Mouse (Mus musculus) lung, embryonic 16.5 days (tissue): ENCODE results near the gene Olfr223. TPM values are rescaled to one million over a fixed set of nuclear protein-coding genes. Genes with fewer than 3 reads are reported as not detected.

Experiments
- ATAC-seq: fragments of 200-750 bp; cut with Nextera tagmentation; 2 replicates; pipeline ENCODE4 v1.8.0; 2017; ENCODE audit warnings: low read depth, mild to moderate bottlenecking, moderate library complexity
- H3K27ac ChIP-seq: fragments of 300-500 bp; sonication (generic); 2 replicates; pipeline ENCODE4 v1.5.1; 2014; ENCODE audit warnings: mild to moderate bottlenecking, control low read depth, low read length
- H3K27me3 ChIP-seq: fragments of 300-500 bp; sonication (generic); 2 replicates; pipeline ENCODE4 v1.6.1; 2014; ENCODE audit warnings: low read depth, low read length, mixed read lengths; ENCODE audit not compliant: control insufficient read depth, insufficient read depth
- H3K36me3 ChIP-seq: fragments of 300-500 bp; sonication (generic); 2 replicates; pipeline ENCODE4 v1.6.1; 2014; ENCODE audit warnings: low read length; ENCODE audit not compliant: control insufficient read depth, insufficient read depth
- H3K4me1 ChIP-seq: fragments of 300-500 bp; sonication (generic); replicated peaks from 2 replicates; pipeline ENCODE4 v1.6.1; 2014; ENCODE audit warnings: low read length, mixed read lengths; ENCODE audit not compliant: control insufficient read depth, insufficient read depth
- H3K4me2 ChIP-seq: fragments of 300-500 bp; sonication (generic); 2 replicates; pipeline ENCODE4 v1.6.1; 2014; ENCODE audit warnings: low read depth, low read length, control low read depth
- H3K4me3 ChIP-seq: fragments of 300-500 bp; sonication (generic); 2 replicates; pipeline ENCODE4 v1.5.1; 2014; ENCODE audit warnings: mild to moderate bottlenecking, low read length, control low read depth
- H3K9ac ChIP-seq: fragments of 300-500 bp; sonication (generic); 2 replicates; pipeline ENCODE4 v1.6.1; 2014; ENCODE audit warnings: low read length, control low read depth
- H3K9me3 ChIP-seq: fragments of 300-500 bp; sonication (generic); 2 replicates; pipeline ENCODE4 v1.6.1; 2016; ENCODE audit warnings: low read length; ENCODE audit not compliant: control insufficient read depth
- WGBS: fragments of 180-500 bp; shearing (Covaris S2); extraction: QIAGEN DNeasy Blood & Tissue Kit; methylation state at CpG from one replicate; pipeline ENCODE4 v1.1.7; 2014; 5-methylcytosine and 5-hydroxymethylcytosine counted together
- polyA plus RNA-seq: library from polyadenylated mRNA; unstranded; fragments of >200 nt; fragmentation: Nextera tagmentation; extraction: Ambion mirVana; gene quantifications from 2 replicates; pipeline ENCODE4 v1.2.1, GENCODE M21; 2015

Gene Olfr223
- polyA plus RNA-seq, result not detected in 2 replicates

DNA sequence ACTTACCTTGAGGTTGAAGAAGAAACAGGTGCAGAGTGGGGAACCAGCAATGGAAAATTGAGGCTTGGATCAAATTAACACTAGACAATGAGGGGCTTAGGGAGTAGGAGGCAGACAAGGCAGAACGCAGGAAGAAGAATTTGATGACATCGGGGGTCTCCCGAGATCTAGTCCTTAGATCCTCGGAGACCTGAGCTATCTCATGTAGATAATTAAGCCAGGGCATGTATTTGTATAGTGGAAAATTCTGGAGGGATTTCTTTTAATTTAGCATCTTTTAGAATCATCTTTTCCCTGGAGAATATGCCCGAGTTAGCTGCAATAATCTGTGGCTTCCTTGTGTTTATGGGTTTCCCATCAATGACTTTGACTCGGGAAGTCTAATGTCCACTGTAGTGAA lies at the start of gene Olfr223:
Gene Olfr223, minus strand, starts transcription at position 101 of the 400 bp plus-strand sequence.
- 74% methylated on average over 6 of the region's 6 CpGs for WGBS
- no peaks in the 10 kb centered on the region for H3K9me3 ChIP-seq
- no peak within 1 kb of the TSS for H3K9ac ChIP-seq
- no peak for ATAC-seq
- no peak within 1 kb of the TSS for H3K4me3 ChIP-seq
- H3K27me3 ChIP-seq, result no peaks in the 10 kb centered on the region
- no peak within 1 kb of the TSS for H3K4me2 ChIP-seq
- H3K36me3 ChIP-seq, result no peaks in the 10 kb centered on the region
- H3K27ac ChIP-seq, result no peak within 1 kb of the TSS
- no peaks in the 10 kb centered on the region for H3K4me1 ChIP-seq

DNA sequence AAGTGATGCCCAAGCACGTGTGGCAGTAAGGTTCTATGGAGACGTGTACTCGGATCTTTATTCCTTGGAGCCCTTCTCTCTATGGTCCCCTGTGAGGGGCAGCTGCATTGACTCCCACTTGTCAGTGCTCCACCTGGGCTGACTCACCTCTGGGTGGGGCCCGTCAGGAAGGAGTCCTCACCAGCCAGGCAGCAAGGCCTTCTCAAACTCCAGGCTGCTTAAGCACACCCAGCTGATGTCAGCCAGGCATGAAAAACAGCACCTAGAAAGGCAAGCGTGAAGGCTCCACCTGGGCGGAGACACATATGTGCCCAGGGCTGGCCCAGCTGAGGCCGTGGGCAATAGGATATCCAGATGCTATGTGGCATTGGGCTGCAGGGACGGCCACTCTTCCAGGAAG lies 49.3 kb upstream of the Olfr223 start:
- Histone ChIP-seq H3K9ac (no peak overlapping the region), H3K27me3 (no peaks in the 10 kb centered on the region), H3K9me3 (no peaks in the 10 kb centered on the region), H3K4me2 (no peak overlapping the region; the same call in 1 of the 2 replicates), H3K4me3 (no peak overlapping the region), H3K36me3 (0 out of 2 replicates have a peak, but pooled peaks cover 2% of the 10 kb centered on the region), H3K4me1 (peaks cover 21% of the 10 kb centered on the region), H3K27ac (peak overlapping the region; percentile 44; the same call in 1 of the 2 replicates)
- WGBS, result 84% methylated on average over 8 of the region's 8 CpGs
- 0 out of 2 replicates have a peak, but pooled peaks have one; percentile 16 for ATAC-seq

DNA sequence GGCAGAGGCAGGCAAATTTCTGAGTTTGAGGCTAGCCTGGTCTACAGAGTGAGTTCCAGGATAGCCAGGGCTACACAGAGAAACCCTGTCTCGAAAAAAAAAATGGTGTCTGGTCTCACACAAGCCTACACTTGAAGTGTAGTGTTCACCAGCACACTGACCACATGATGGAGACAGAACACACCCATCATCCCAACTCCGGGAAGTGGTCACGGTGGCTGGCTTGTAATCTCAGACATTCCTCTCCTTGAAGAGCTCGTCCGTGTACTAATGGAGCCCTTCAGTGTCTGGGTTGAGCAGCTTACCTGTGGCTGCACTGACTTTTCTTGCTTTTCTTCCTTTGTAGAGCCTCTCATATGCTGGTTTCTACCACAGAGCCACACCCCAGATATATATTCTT lies 48.1 kb upstream of the Olfr223 start:
- WGBS, result 45% methylated on average over 5 of the region's 5 CpGs
- peaks cover 25% of the 10 kb centered on the region for H3K4me1 ChIP-seq
- H3K27me3 ChIP-seq, result no peaks in the 10 kb centered on the region
- H3K9ac ChIP-seq, result no peak overlapping the region
- no peak overlapping the region for H3K4me3 ChIP-seq
- no peaks in the 10 kb centered on the region for H3K9me3 ChIP-seq
- H3K36me3 ChIP-seq, result 0 out of 2 replicates have a peak, but pooled peaks cover 2% of the 10 kb centered on the region
- H3K4me2 ChIP-seq, result no peak overlapping the region
- no peak overlapping the region for H3K27ac ChIP-seq
- no peak for ATAC-seq

DNA sequence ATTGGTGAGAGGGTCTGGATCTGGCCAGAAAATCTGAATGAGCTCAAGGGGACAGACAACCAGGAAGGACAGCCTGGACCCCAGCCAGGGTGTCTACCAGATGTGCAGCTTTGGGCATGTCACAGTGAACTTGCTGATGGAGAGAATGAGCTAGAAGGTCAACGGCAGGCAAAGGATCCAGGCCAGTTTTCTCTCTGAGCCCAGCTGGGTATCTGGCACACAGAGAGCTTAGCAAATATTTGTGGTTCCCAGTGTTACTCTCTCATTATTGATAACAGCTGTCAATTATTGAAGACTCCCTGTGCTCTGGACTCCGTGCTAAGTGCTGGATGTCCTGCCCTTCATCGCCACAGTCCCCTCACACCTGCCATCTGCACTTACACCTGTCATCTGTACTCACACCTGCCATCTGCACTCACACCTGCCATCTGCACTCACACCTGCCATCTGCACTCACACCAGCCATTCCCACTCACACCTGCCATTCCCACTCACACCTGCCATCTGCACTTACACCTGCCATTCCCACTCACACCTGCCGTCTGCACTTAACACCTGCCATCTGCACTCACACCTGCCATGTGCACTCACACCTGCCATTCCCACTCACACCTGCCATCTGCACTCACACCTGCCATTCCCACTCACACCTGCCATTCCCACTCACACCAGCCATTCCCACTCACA lies 47.0 kb upstream of the Olfr223 start:
- ATAC-seq, result no peak
- Histone ChIP-seq H3K9me3 (no peaks in the 10 kb centered on the region), H3K4me1 (peaks cover 31% of the 10 kb centered on the region), H3K36me3 (0 out of 2 replicates have a peak, but pooled peaks cover 2% of the 10 kb centered on the region), H3K9ac (no peak overlapping the region), H3K4me3 (no peak overlapping the region), H3K4me2 (no peak overlapping the region), H3K27ac (no peak overlapping the region), H3K27me3 (no peaks in the 10 kb centered on the region)
- WGBS, result 42% methylated on average over 4 of the region's 4 CpGs

DNA sequence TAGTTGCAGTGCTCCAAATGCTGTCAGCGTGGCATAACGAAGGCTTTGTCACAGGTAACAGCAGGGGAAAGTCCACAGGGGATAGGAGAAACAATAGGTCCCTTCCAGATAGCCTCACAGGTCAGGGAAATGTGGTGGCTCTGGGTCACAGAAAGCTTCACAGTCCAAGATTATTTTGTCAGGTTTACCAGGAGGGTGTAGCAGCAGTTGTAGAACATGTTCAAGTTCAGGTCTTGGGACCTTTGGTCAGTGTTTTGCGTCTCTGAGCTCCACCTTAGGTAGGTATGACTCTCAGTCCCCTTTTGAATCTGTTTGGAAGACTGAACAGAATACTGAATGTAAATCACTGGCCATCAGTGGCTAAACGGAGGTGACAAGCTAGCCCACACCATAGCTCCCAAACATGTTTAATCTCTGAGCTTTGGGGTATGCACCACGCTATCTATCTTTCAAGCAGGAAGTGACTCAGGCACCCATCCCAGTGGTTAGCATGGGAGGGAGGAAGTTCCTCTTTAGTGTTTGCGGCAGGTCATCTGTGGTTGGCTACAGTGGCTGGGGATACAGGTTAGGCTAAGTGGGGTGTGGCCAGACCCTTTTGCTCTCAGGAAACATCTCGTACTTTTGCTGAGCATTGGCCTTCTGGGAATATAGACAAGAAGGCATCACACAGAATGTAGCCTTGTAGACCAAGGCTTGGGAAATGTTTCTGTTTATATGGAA lies 43.8 kb upstream of the Olfr223 start:
- Histone ChIP-seq H3K27ac (peak overlapping the region; percentile 60), H3K9me3 (no peaks in the 10 kb centered on the region), H3K27me3 (no peaks in the 10 kb centered on the region), H3K4me2 (no peak overlapping the region), H3K4me3 (no peak overlapping the region), H3K4me1 (peaks cover 38% of the 10 kb centered on the region), H3K36me3 (0 out of 2 replicates have a peak, but pooled peaks cover 2% of the 10 kb centered on the region), H3K9ac (no peak overlapping the region)
- 66% methylated on average over 7 of the region's 7 CpGs for WGBS
- no peak for ATAC-seq

DNA sequence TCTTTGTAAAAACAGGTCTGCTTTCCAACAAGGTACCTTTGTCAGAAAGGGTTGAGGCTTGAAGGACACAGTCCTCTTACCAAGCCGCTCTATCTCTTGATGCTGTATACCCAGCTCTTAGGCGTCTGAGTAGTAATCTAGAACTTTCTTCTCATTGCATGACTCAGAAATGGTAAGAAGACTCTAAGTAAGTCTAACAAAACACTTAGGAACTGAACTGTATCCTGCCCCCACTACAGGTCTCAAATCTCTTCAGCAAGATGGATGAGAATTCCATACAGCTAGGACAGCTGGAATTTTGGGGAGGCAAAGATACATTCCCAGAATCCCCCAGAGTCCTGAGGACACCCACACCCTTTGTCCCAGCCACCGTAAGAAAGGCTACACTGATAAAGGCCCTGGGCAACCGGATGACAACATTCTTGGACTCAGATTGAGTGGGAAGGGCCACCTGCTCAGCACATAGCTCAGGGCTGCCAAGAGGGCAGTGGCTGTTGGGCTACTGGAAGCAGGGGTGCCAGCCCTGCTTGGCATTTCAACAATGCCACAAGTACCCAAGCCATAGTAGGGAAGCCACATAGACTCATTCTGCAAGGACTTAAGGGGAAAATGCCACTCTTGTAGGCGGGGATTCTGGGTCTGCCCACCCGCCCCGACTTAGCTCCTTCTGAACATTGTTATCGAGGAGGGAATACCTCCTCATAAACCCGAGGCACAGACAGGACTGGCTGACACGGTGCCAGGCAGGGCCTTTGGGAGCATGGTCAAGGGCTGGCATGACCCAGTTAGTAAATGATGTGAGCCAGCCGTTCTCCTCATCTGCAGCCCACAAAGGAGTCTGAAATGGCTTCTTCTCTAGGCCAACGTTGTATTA lies 43.0 kb upstream of the Olfr223 start:
- Histone ChIP-seq H3K9ac (no peak overlapping the region), H3K4me3 (no peak overlapping the region), H3K36me3 (0 out of 2 replicates have a peak, but pooled peaks cover 2% of the 10 kb centered on the region), H3K4me1 (peaks cover 38% of the 10 kb centered on the region), H3K9me3 (no peaks in the 10 kb centered on the region), H3K27me3 (no peaks in the 10 kb centered on the region), H3K27ac (peak overlapping the region; percentile 60), H3K4me2 (no peak overlapping the region)
- ATAC-seq, result peak; percentile 59
- WGBS, result 59% methylated on average over 12 of the region's 12 CpGs

DNA sequence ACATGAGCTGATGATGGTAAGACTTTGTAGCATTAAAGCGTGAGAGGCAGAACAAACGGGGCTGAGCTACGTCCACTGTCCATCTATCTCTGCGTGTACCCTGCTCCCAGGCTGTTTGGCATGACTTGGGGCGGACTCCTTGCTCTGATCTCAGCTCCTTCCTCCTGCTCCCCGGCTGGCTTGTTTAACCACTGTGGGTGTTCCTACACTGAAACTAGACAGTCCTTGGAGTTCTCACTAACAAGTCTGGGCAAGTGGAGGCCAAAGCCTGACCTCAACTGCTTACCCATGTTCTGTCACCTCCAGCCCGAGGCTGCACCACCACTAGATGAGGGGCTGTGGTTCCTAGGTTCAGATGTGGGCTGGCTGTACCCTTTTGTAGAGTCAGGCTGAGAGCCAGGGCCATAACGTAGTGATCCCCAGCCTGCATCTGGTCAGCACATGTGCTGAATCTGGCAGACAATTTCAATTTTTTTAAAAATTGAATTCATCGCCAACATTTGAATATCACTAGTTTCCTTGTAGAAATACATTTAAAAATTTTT lies 42.2 kb upstream of the Olfr223 start:
- Histone ChIP-seq H3K4me1 (peaks cover 38% of the 10 kb centered on the region), H3K9ac (no peak overlapping the region), H3K27me3 (no peaks in the 10 kb centered on the region), H3K9me3 (no peaks in the 10 kb centered on the region), H3K27ac (peak overlapping the region; percentile 15; the same call in 1 of the 2 replicates), H3K36me3 (0 out of 2 replicates have a peak, but pooled peaks cover 2% of the 10 kb centered on the region), H3K4me3 (no peak overlapping the region), H3K4me2 (no peak overlapping the region)
- WGBS, result 41% methylated on average over 9 of the region's 9 CpGs
- no peak for ATAC-seq

DNA sequence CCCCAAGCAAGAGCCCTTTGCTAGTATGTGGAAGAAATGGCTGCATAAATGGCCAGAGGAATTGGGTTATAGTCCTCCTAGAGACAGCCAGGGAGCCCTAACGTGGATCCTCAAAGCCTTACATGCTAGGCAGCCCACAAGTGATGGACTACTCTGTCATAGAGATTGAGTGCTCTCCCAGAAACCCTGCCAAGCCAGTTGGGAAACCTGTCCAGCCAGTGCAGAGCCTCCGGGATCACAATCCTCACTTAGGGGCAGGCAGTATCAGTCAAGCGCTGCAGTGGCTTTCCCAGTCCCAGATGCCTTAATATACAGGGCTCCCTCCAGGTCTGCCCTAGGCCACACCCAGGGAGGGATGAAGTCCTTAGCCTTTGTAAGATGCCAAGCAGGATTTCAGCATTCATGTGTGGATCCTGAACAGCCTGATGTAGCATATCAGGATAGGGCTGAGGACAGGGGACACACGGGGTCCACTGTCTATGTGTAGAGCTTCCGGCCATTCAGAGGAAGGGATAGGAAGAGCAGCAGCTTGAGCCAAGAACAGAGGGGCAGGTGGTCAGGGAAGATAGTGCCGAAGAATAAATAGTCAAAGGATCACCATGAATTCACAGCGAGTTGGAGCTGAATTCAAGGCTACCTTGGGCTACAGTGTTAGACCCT lies 41.0 kb upstream of the Olfr223 start:
- no peak overlapping the region for H3K4me3 ChIP-seq
- no peak overlapping the region for H3K4me2 ChIP-seq
- H3K36me3 ChIP-seq, result 0 out of 2 replicates have a peak, but pooled peaks cover 2% of the 10 kb centered on the region
- ATAC-seq, result peak; percentile 51
- no peaks in the 10 kb centered on the region for H3K9me3 ChIP-seq
- H3K9ac ChIP-seq, result no peak overlapping the region
- H3K27ac ChIP-seq, result peak overlapping the region; percentile 32; the same call in 1 of the 2 replicates
- WGBS, result 51% methylated on average over 7 of the region's 7 CpGs
- H3K27me3 ChIP-seq, result no peaks in the 10 kb centered on the region
- H3K4me1 ChIP-seq, result peaks cover 30% of the 10 kb centered on the region
